Mouse (Mus musculus): ENCODE data around the gene Lrch3. TPM values are rescaled to one million over a fixed set of nuclear protein-coding genes. Genes with fewer than 3 reads are reported as not detected.
A peak's percentile ranks its signal among the peaks of the same experiment; 100 is the strongest.

Gene Lrch3
- total RNA-seq, 2 experiments from 2014 or later = 30.5 to 34.4 TPM

GRCm38 (mm10) chr16:32984631-32985030 lies 70.7 kb downstream of the Lrch3 start:
- no peak for DNase-seq

GRCm38 (mm10) chr16:32992158-32992557 lies 78.3 kb downstream of the Lrch3 start:
- peak; percentile 8 to 19 for DNase-seq

- DNase-seq = peak in 1 of 2 experiments; percentile 32
Observed at GRCm38 (mm10) chr16:33005216-33005615, 91.3 kb downstream of the Lrch3 start.

GRCm38 (mm10) chr16:33006888-33007287 lies 93.0 kb downstream of the Lrch3 start:
- no peak for DNase-seq

- no peak for DNase-seq
Observed at GRCm38 (mm10) chr16:33007436-33007835, 93.5 kb downstream of the Lrch3 start.

- no peak for DNase-seq
Observed at GRCm38 (mm10) chr16:33010166-33010565, 96.3 kb downstream of the Lrch3 start.

GRCm38 (mm10) chr16:33013801-33014200 lies 99.9 kb downstream of the Lrch3 start:
- DNase-seq = no peak

GRCm38 (mm10) chr16:33014921-33015320 lies 101.0 kb downstream of the Lrch3 start:
- DNase-seq = no peak

- no peak for DNase-seq
Observed at GRCm38 (mm10) chr16:33015396-33015907, 101.6 kb downstream of the Lrch3 start.

GRCm38 (mm10) chr16:33015986-33016385 lies 102.1 kb downstream of the Lrch3 start:
- DNase-seq = no peak

- DNase-seq = no peak
Observed at GRCm38 (mm10) chr16:33017677-33018349, 103.9 kb downstream of the Lrch3 start.

- peak; percentile 66 to 74 for DNase-seq
Observed at GRCm38 (mm10) chr16:33019117-33019770, 105.3 kb downstream of the Lrch3 start.

- DNase-seq = no peak
Observed at GRCm38 (mm10) chr16:33021381-33021780, 107.5 kb downstream of the Lrch3 start.

- peak; percentile 89 to 91 for DNase-seq
Observed at GRCm38 (mm10) chr16:33023750-33024149, 109.8 kb downstream of the Lrch3 start.

GRCm38 (mm10) chr16:33024456-33025104 lies 110.7 kb downstream of the Lrch3 start:
- no peak for DNase-seq

- no peak for DNase-seq
Observed at GRCm38 (mm10) chr16:33026357-33026756, 112.5 kb downstream of the Lrch3 start.

- no peak for DNase-seq
Observed at GRCm38 (mm10) chr16:33036006-33036405, 122.1 kb downstream of the Lrch3 start.

- no peak for DNase-seq
Observed at GRCm38 (mm10) chr16:33042682-33043081, 128.8 kb downstream of the Lrch3 start.

- DNase-seq = no peak
Observed at GRCm38 (mm10) chr16:33043268-33043667, 129.4 kb downstream of the Lrch3 start.

- no peak for DNase-seq
Observed at GRCm38 (mm10) chr16:33048004-33048403, 134.1 kb downstream of the Lrch3 start.

GRCm38 (mm10) chr16:33048686-33049085 lies 134.8 kb downstream of the Lrch3 start:
- DNase-seq = no peak

- DNase-seq = no peak
Observed at GRCm38 (mm10) chr16:33049809-33050208, 135.9 kb downstream of the Lrch3 start.

GRCm38 (mm10) chr16:33053141-33053540 lies 139.2 kb downstream of the Lrch3 start:
- no peak for DNase-seq

Data from adrenal gland, postnatal 36 days (tissue).